Mouse (Mus musculus): ENCODE results near the gene Ephb2. TPM values are rescaled to one million over a fixed set of nuclear protein-coding genes. Genes with fewer than 3 reads are reported as not detected.

The Ephb2 gene
- polyA plus RNA-seq, 1 experiment = 16.8 TPM

GRCm38 (mm10) chr4:136704551-136704950 is 131.2 kb downstream of the Ephb2 start:
- no peaks in the 10 kb centered on the region for H3K36me3 ChIP-seq (ENCODE audit: control insufficient read depth, insufficient read depth)
- H3K4me3 ChIP-seq (ENCODE audit: insufficient read depth, poor library complexity, severe bottlenecking) = no peak overlapping the region
- no peaks in the 10 kb centered on the region for H3K79me3 ChIP-seq (ENCODE audit: low read depth)
- TF ChIP-seq CEBPB (IDR thresholded peaks at IDR 0.05; ENCODE audit: low read depth) (no peak), FOSL1 (IDR thresholded peaks at IDR 0.05; ENCODE audit: insufficient read depth, low read length, poor library complexity, severe bottlenecking) (no peak), MYOD1 (IDR thresholded peaks at IDR 0.05; ENCODE audit: control insufficient read depth, insufficient read length, low read depth) (no peak), MYOG (IDR thresholded peaks at IDR 0.05; ENCODE audit: control insufficient read depth, extremely low read depth, insufficient read length) (no peak), USF1 (IDR thresholded peaks at IDR 0.05; ENCODE audit: low read depth) (no peak), CTCF (IDR thresholded peaks at IDR 0.05; ENCODE audit: control insufficient read depth, insufficient read depth, insufficient read length) (no peak), MAX (IDR thresholded peaks at IDR 0.05) (no peak)
- no peak overlapping the region for H3ac ChIP-seq (ENCODE audit: control insufficient read depth, insufficient read length, low read depth)
- H3K79me2 ChIP-seq (ENCODE audit: control insufficient read depth, insufficient read depth) = no peaks in the 10 kb centered on the region
- H3K27me3 ChIP-seq (ENCODE audit: control insufficient read depth, insufficient read depth, insufficient read length) = no peaks in the 10 kb centered on the region

GRCm38 (mm10) chr4:136703351-136703750 is 132.4 kb downstream of the Ephb2 start:
- Histone ChIP-seq H3K27me3 (ENCODE audit: control insufficient read depth, insufficient read depth, insufficient read length) (no peaks in the 10 kb centered on the region), H3K36me3 (ENCODE audit: control insufficient read depth, insufficient read depth) (no peaks in the 10 kb centered on the region), H3ac (ENCODE audit: control insufficient read depth, insufficient read length, low read depth) (no peak overlapping the region), H3K79me3 (ENCODE audit: low read depth) (no peaks in the 10 kb centered on the region), H3K79me2 (ENCODE audit: control insufficient read depth, insufficient read depth) (no peaks in the 10 kb centered on the region), H3K4me3 (ENCODE audit: insufficient read depth, poor library complexity, severe bottlenecking) (no peak overlapping the region)
- TF ChIP-seq CTCF (IDR thresholded peaks at IDR 0.05; ENCODE audit: control insufficient read depth, insufficient read depth, insufficient read length) (no peak), MYOD1 (IDR thresholded peaks at IDR 0.05; ENCODE audit: control insufficient read depth, insufficient read length, low read depth) (no peak), FOSL1 (IDR thresholded peaks at IDR 0.05; ENCODE audit: insufficient read depth, low read length, poor library complexity, severe bottlenecking) (no peak), USF1 (IDR thresholded peaks at IDR 0.05; ENCODE audit: low read depth) (no peak), CEBPB (IDR thresholded peaks at IDR 0.05; ENCODE audit: low read depth) (no peak), MAX (IDR thresholded peaks at IDR 0.05) (no peak), MYOG (IDR thresholded peaks at IDR 0.05; ENCODE audit: control insufficient read depth, extremely low read depth, insufficient read length) (no peak)

GRCm38 (mm10) chr4:136702456-136702855 is 133.3 kb downstream of the Ephb2 start:
- no peaks in the 10 kb centered on the region for H3K79me2 ChIP-seq (ENCODE audit: control insufficient read depth, insufficient read depth)
- no peaks in the 10 kb centered on the region for H3K79me3 ChIP-seq (ENCODE audit: low read depth)
- H3K36me3 ChIP-seq (ENCODE audit: control insufficient read depth, insufficient read depth) = no peaks in the 10 kb centered on the region
- TF ChIP-seq USF1 (IDR thresholded peaks at IDR 0.05; ENCODE audit: low read depth) = no peak
- TF ChIP-seq MAX (IDR thresholded peaks at IDR 0.05) = no peak
- no peak for TF ChIP-seq CTCF (IDR thresholded peaks at IDR 0.05; ENCODE audit: control insufficient read depth, insufficient read depth, insufficient read length)
- no peak for TF ChIP-seq FOSL1 (IDR thresholded peaks at IDR 0.05; ENCODE audit: insufficient read depth, low read length, poor library complexity, severe bottlenecking)
- no peak for TF ChIP-seq MYOG (IDR thresholded peaks at IDR 0.05; ENCODE audit: control insufficient read depth, extremely low read depth, insufficient read length)
- no peaks in the 10 kb centered on the region for H3K27me3 ChIP-seq (ENCODE audit: control insufficient read depth, insufficient read depth, insufficient read length)
- no peak overlapping the region for H3ac ChIP-seq (ENCODE audit: control insufficient read depth, insufficient read length, low read depth)
- no peak overlapping the region for H3K4me3 ChIP-seq (ENCODE audit: insufficient read depth, poor library complexity, severe bottlenecking)

- Histone ChIP-seq H3K4me3 (ENCODE audit: insufficient read depth, poor library complexity, severe bottlenecking) (no peak overlapping the region), H3K27me3 (ENCODE audit: control insufficient read depth, insufficient read depth, insufficient read length) (no peaks in the 10 kb centered on the region), H3K79me2 (ENCODE audit: control insufficient read depth, insufficient read depth) (no peaks in the 10 kb centered on the region), H3ac (ENCODE audit: control insufficient read depth, insufficient read length, low read depth) (no peak overlapping the region), H3K79me3 (ENCODE audit: low read depth) (no peaks in the 10 kb centered on the region), H3K36me3 (ENCODE audit: control insufficient read depth, insufficient read depth) (no peaks in the 10 kb centered on the region)
- TF ChIP-seq MAX (IDR thresholded peaks at IDR 0.05) = no peak
- no peak for TF ChIP-seq MYOD1 (IDR thresholded peaks at IDR 0.05; ENCODE audit: control insufficient read depth, insufficient read length, low read depth)
- TF ChIP-seq MYOG (IDR thresholded peaks at IDR 0.05; ENCODE audit: control insufficient read depth, extremely low read depth, insufficient read length) = no peak
- no peak for TF ChIP-seq USF1 (IDR thresholded peaks at IDR 0.05; ENCODE audit: low read depth)
- no peak for TF ChIP-seq FOSL1 (IDR thresholded peaks at IDR 0.05; ENCODE audit: insufficient read depth, low read length, poor library complexity, severe bottlenecking)
- TF ChIP-seq CTCF (IDR thresholded peaks at IDR 0.05; ENCODE audit: control insufficient read depth, insufficient read depth, insufficient read length) = no peak
- no peak for TF ChIP-seq CEBPB (IDR thresholded peaks at IDR 0.05; ENCODE audit: low read depth)
Measured at GRCm38 (mm10) chr4:136701236-136701635, 134.6 kb downstream of the Ephb2 start.

- no peak overlapping the region for H3ac ChIP-seq (ENCODE audit: control insufficient read depth, insufficient read length, low read depth)
- TF ChIP-seq CTCF (IDR thresholded peaks at IDR 0.05; ENCODE audit: control insufficient read depth, insufficient read depth, insufficient read length) = no peak
- TF ChIP-seq CEBPB (IDR thresholded peaks at IDR 0.05; ENCODE audit: low read depth) = no peak
- no peak for TF ChIP-seq USF1 (IDR thresholded peaks at IDR 0.05; ENCODE audit: low read depth)
- TF ChIP-seq MAX (IDR thresholded peaks at IDR 0.05) = no peak
- no peak for TF ChIP-seq MYOG (IDR thresholded peaks at IDR 0.05; ENCODE audit: control insufficient read depth, extremely low read depth, insufficient read length)
- no peaks in the 10 kb centered on the region for H3K79me3 ChIP-seq (ENCODE audit: low read depth)
- H3K79me2 ChIP-seq (ENCODE audit: control insufficient read depth, insufficient read depth) = no peaks in the 10 kb centered on the region
- no peaks in the 10 kb centered on the region for H3K27me3 ChIP-seq (ENCODE audit: control insufficient read depth, insufficient read depth, insufficient read length)
- H3K36me3 ChIP-seq (ENCODE audit: control insufficient read depth, insufficient read depth) = no peaks in the 10 kb centered on the region
- no peak overlapping the region for H3K4me3 ChIP-seq (ENCODE audit: insufficient read depth, poor library complexity, severe bottlenecking)
Measured at GRCm38 (mm10) chr4:136699084-136699450, 136.7 kb downstream of the Ephb2 start.

GRCm38 (mm10) chr4:136698404-136699083 is 137.2 kb downstream of the Ephb2 start:
- H3K36me3 ChIP-seq (ENCODE audit: control insufficient read depth, insufficient read depth) = no peaks in the 10 kb centered on the region
- H3K4me3 ChIP-seq (ENCODE audit: insufficient read depth, poor library complexity, severe bottlenecking) = no peak overlapping the region
- H3K79me2 ChIP-seq (ENCODE audit: control insufficient read depth, insufficient read depth) = no peaks in the 10 kb centered on the region
- H3K27me3 ChIP-seq (ENCODE audit: control insufficient read depth, insufficient read depth, insufficient read length) = no peaks in the 10 kb centered on the region
- H3K79me3 ChIP-seq (ENCODE audit: low read depth) = no peaks in the 10 kb centered on the region
- TF ChIP-seq MAX (IDR thresholded peaks at IDR 0.05) (no peak), CTCF (IDR thresholded peaks at IDR 0.05; ENCODE audit: control insufficient read depth, insufficient read depth, insufficient read length) (no peak), MYOD1 (IDR thresholded peaks at IDR 0.05; ENCODE audit: control insufficient read depth, insufficient read length, low read depth) (no peak), MYOG (IDR thresholded peaks at IDR 0.05; ENCODE audit: control insufficient read depth, extremely low read depth, insufficient read length) (no peak), FOSL1 (IDR thresholded peaks at IDR 0.05; ENCODE audit: insufficient read depth, low read length, poor library complexity, severe bottlenecking) (no peak), USF1 (IDR thresholded peaks at IDR 0.05; ENCODE audit: low read depth) (no peak), CEBPB (IDR thresholded peaks at IDR 0.05; ENCODE audit: low read depth) (no peak)
- no peak overlapping the region for H3ac ChIP-seq (ENCODE audit: control insufficient read depth, insufficient read length, low read depth)

Measured in C2C12 (cell line).